Comparison of ENCODE assay signal across 9 mouse cellular contexts in the genomic region with DNA sequence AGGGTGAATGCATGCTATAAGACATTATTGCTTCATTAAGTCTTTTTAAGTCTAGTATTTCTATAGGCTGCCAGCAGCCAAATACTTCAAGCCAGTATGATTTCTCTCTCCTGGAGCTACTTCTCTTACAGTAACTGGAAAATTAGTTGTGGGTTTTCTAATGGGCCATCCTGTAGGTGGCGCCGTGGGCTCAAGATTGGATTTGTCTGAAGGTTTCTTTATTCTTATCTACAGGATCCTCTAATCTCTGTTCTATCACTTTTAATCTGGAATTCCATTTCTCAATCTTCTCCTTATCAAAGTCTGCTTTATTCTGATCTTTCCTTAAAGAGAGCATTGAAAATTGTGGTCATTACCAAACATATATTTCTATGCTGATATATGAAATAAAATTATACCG. TPM values are rescaled to one million over a fixed set of nuclear protein-coding genes. Genes with fewer than 3 reads are reported as not detected.
DNase-seq lines count a peak whose midpoint lies in the region; ATAC-seq lines count a peak whose summit lies in the region.
"Had no signal": no experiment of that assay in that cellular context is flagged by ENCODE, and none has a peak within 500 bp of the region (broad histone marks: within the 10 kb centered on the region; RNA-seq: fewer than 3 reads in every experiment).

No protein-coding gene starts in this region.

- no peak overlapping the region for H3K9ac ChIP-seq in hindbrain, embryonic 11.5 days (ENCODE audit: low read depth, low read length)
- H3K9ac ChIP-seq in hindbrain, embryonic 12.5 days = no peak overlapping the region
- H3K9ac ChIP-seq: embryonic facial prominence, embryonic 13.5 days had no signal

- no peaks in the 10 kb centered on the region for H3K4me1 ChIP-seq in hindbrain, embryonic 11.5 days (replicated peaks; ENCODE audit: control insufficient read depth, insufficient read depth, low read length)
- H3K4me1 ChIP-seq in hindbrain, embryonic 12.5 days = no peaks in the 10 kb centered on the region
- H3K4me1 ChIP-seq: embryonic facial prominence, embryonic 13.5 days had no signal

- no peak overlapping the region for H3K4me2 ChIP-seq in hindbrain, embryonic 11.5 days (replicated peaks; ENCODE audit: low read depth, low read length)
- H3K4me2 ChIP-seq in hindbrain, embryonic 12.5 days (replicated peaks) = no peak overlapping the region
- H3K4me2 ChIP-seq: embryonic facial prominence, embryonic 13.5 days had no signal

- no peak for ATAC-seq in hindbrain, embryonic 11.5 days (ENCODE audit: low FRiP score)
- no peak for ATAC-seq in hindbrain, embryonic 12.5 days (ENCODE audit: low FRiP score)

- DNase-seq in hindbrain, embryonic 11.5 days (ENCODE audit: low spot score) = peak; percentile 70
- peak; percentile 56 for DNase-seq in CD4-positive helper T cell, adult 2 months (ENCODE audit: low read depth, low spot score)
- DNase-seq in T-cell, adult 2 months (ENCODE audit: low spot score) = peak; percentile 28
- peak; percentile 77 for DNase-seq in embryo, embryonic 10.5 days (ENCODE audit: low spot score)
- peak; percentile 42 to 55 for DNase-seq in layer of hippocampus, postnatal 10 days (ENCODE audit: low spot score in 2 of 2)
- peak; percentile 85 for DNase-seq in retina, embryonic 14.5 days (ENCODE audit: low spot score)
- DNase-seq in spleen, postnatal 4 days (ENCODE audit: low spot score in 2 of 2) = no peak

- H3K36me3 ChIP-seq in hindbrain, embryonic 11.5 days (ENCODE audit: control insufficient read depth, insufficient read depth, low read length) = no peaks in the 10 kb centered on the region
- H3K36me3 ChIP-seq in hindbrain, embryonic 12.5 days = no peaks in the 10 kb centered on the region
- H3K36me3 ChIP-seq: embryonic facial prominence, embryonic 13.5 days had no signal

- no peaks in the 10 kb centered on the region for H3K27me3 ChIP-seq in hindbrain, embryonic 11.5 days (ENCODE audit: control insufficient read depth, insufficient read depth, low read length)
- no peaks in the 10 kb centered on the region for H3K27me3 ChIP-seq in hindbrain, embryonic 12.5 days
- H3K27me3 ChIP-seq: embryonic facial prominence, embryonic 13.5 days had no signal

- 31% methylated on average over 3 of the region's 3 CpGs for WGBS in hindbrain, embryonic 11.5 days
- WGBS in hindbrain, embryonic 12.5 days = 31% methylated on average over 3 of the region's 3 CpGs

- no peaks in the 10 kb centered on the region for H3K9me3 ChIP-seq in hindbrain, embryonic 11.5 days (ENCODE audit: control insufficient read depth, low read length)
- H3K9me3 ChIP-seq in hindbrain, embryonic 12.5 days (replicated peaks) = no peaks in the 10 kb centered on the region
- H3K9me3 ChIP-seq: embryonic facial prominence, embryonic 13.5 days had no signal

- H3K27ac ChIP-seq in hindbrain, embryonic 11.5 days (ENCODE audit: low read depth, low read length) = no peak overlapping the region
- H3K27ac ChIP-seq in hindbrain, embryonic 12.5 days = no peak overlapping the region
- H3K27ac ChIP-seq: embryonic facial prominence, embryonic 13.5 days had no signal

- H3K4me3 ChIP-seq in hindbrain, embryonic 11.5 days (ENCODE audit: low read depth, low read length) = no peak overlapping the region
- H3K4me3 ChIP-seq in hindbrain, embryonic 12.5 days = no peak overlapping the region
- H3K4me3 ChIP-seq: embryonic facial prominence, embryonic 13.5 days had no signal

RNA-seq across cellular contexts. Expression of gene Trcg1, which starts 27.0 kb away (rescaled TPM):
- not detected in 2 replicates for polyA plus RNA-seq in hindbrain, embryonic 11.5 days (2014; fragmentation: Nextera tagmentation; extraction: Ambion mirVana)
- not detected in 2 replicates for polyA plus RNA-seq in hindbrain, embryonic 12.5 days (2016; fragmentation: Nextera tagmentation; extraction: Ambion mirVana)
- total RNA-seq in layer of hippocampus, postnatal 10 days (2021) = not detected
- polyA plus RNA-seq: embryonic facial prominence, embryonic 13.5 days had no signal

RNA-seq across cellular contexts. Expression of gene Commd4, which starts 51.2 kb away (rescaled TPM):
- polyA plus RNA-seq in hindbrain, embryonic 11.5 days (2014; fragmentation: Nextera tagmentation; extraction: Ambion mirVana) = 104 TPM in 2 replicates
- polyA plus RNA-seq in hindbrain, embryonic 12.5 days (2016; fragmentation: Nextera tagmentation; extraction: Ambion mirVana) = 108 and 122 TPM in 2 replicates
- 10 to 100 TPM; 77.8 to 98.0 TPM for total RNA-seq in layer of hippocampus, postnatal 10 days (2021)

RNA-seq across cellular contexts. Expression of gene 1700017B05Rik, which starts 53.1 kb away (rescaled TPM):
- polyA plus RNA-seq in hindbrain, embryonic 11.5 days (2014; fragmentation: Nextera tagmentation; extraction: Ambion mirVana) = 6.6 and 7.6 TPM in 2 replicates
- polyA plus RNA-seq in hindbrain, embryonic 12.5 days (2016; fragmentation: Nextera tagmentation; extraction: Ambion mirVana) = 8.1 TPM in 2 replicates
- 10 to 100 TPM; 22.5 to 26.7 TPM for total RNA-seq in layer of hippocampus, postnatal 10 days (2021)

Comparison
In these comparisons a context has a peak if more than half of its experiments do, and no peak if none do; other contexts are left out.
1. DNase-seq: peak in hindbrain, embryonic 11.5 days (single experiment), CD4-positive helper T cell, adult 2 months (single experiment), T-cell, adult 2 months (single experiment), embryo, embryonic 10.5 days (single experiment), layer of hippocampus, postnatal 10 days (2 of 2) and retina, embryonic 14.5 days (single experiment); none in spleen, postnatal 4 days (0 of 2).